24 mouse cellular contexts compared by ENCODE assay signal in the genomic region with DNA sequence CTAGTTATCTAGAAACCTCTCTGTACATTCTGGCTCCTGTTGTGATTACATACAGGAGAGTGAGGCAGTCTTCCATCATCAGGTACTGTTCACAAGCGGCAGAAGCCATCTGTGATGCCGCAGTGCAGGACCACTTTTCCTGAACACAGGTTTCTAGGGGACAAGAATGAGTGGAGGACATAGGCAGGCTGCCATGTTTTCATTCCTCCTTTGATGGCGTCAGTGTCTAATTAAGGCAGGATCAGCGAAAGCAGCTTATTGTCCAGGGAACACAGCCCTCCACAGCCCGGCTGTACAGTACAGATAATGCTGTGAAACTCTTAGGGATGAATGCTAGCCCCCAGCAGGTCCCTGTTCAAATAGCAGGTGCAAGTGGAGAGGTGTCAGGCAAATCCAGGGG. TPM values are rescaled to one million over a fixed set of nuclear protein-coding genes. Genes with fewer than 3 reads are reported as not detected.
"Had no signal": no experiment of that assay in that cellular context is flagged by ENCODE, and none has a peak within 500 bp of the region (broad histone marks: within the 10 kb centered on the region; RNA-seq: fewer than 3 reads in every experiment).

No protein-coding gene starts in this region.

- ATAC-seq: liver, embryonic 12.5 days; midbrain, embryonic 15.5 days had no signal

- H3K4me1 ChIP-seq: liver, embryonic 12.5 days; midbrain, embryonic 10.5 days; midbrain, embryonic 15.5 days; neural tube, embryonic 13.5 days; stomach, embryonic 15.5 days had no signal

- H3K27me3 ChIP-seq: liver, embryonic 12.5 days; midbrain, embryonic 15.5 days; neural tube, embryonic 13.5 days; stomach, embryonic 15.5 days had no signal

- H3K9ac ChIP-seq: liver, embryonic 12.5 days; liver, embryonic 14.5 days; lung, embryonic 14.5 days; midbrain, embryonic 15.5 days; neural tube, embryonic 13.5 days; stomach, embryonic 15.5 days had no signal

- DNase-seq: lung, adult 18-20 months; lung, embryonic 14.5 days; lung, postnatal 10 days; lung, postnatal 4 days; right cerebral cortex, postnatal 14 days; thymus, adult 2 months; thymus, postnatal 25 days; thymus, postnatal 4 days had no signal

- H3K27ac ChIP-seq: liver, embryonic 12.5 days; liver, embryonic 14.5 days; midbrain, embryonic 10.5 days; midbrain, embryonic 15.5 days; neural tube, embryonic 13.5 days; stomach, embryonic 15.5 days; stomach, postnatal 0 days had no signal

- H3K4me2 ChIP-seq: liver, embryonic 12.5 days; lung, embryonic 14.5 days; midbrain, embryonic 15.5 days; neural tube, embryonic 13.5 days; stomach, embryonic 15.5 days had no signal

- H3K9me3 ChIP-seq: liver, embryonic 12.5 days; midbrain, embryonic 10.5 days; midbrain, embryonic 15.5 days; neural tube, embryonic 13.5 days; stomach, embryonic 15.5 days had no signal

- H3K36me3 ChIP-seq: liver, embryonic 12.5 days; midbrain, embryonic 10.5 days; midbrain, embryonic 15.5 days; neural tube, embryonic 13.5 days; stomach, embryonic 15.5 days had no signal

- H3K4me3 ChIP-seq: liver, embryonic 12.5 days; midbrain, embryonic 10.5 days; midbrain, embryonic 15.5 days; myocyte; neural tube, embryonic 13.5 days; stomach, embryonic 15.5 days had no signal

RNA-seq across cellular contexts. Expression of a gene that starts 1.1 kb away (rescaled TPM):
- total RNA-seq: megakaryocyte-erythroid progenitor cell, adult 5-6 weeks; neutrophil, adult 5-6 weeks had no signal
- polyA plus RNA-seq: liver, embryonic 12.5 days; liver, embryonic 16.5 days; lung, embryonic 14.5 days; lung, embryonic 16.5 days; midbrain, embryonic 10.5 days; neural tube, embryonic 11.5 days; neural tube, embryonic 13.5 days; spleen, adult 2 months; stomach, embryonic 15.5 days; stomach, postnatal 0 days had no signal

RNA-seq across cellular contexts. Expression of a gene that starts 9.4 kb away (rescaled TPM):
- total RNA-seq: megakaryocyte, adult 5-6 weeks; neutrophil, adult 5-6 weeks had no signal
- polyA plus RNA-seq: liver, embryonic 12.5 days; liver, embryonic 14.5 days; lung, embryonic 14.5 days; lung, embryonic 16.5 days; midbrain, embryonic 10.5 days; midbrain, embryonic 15.5 days; myocyte; neural tube, embryonic 11.5 days; neural tube, embryonic 13.5 days; urinary bladder, adult 2 months had no signal

RNA-seq across cellular contexts. Expression of a gene that starts 29.0 kb away (rescaled TPM):
- total RNA-seq: megakaryocyte, adult 5-6 weeks; megakaryocyte-erythroid progenitor cell, adult 5-6 weeks; neutrophil, adult 5-6 weeks had no signal
- polyA plus RNA-seq: liver, embryonic 12.5 days; myocyte had no signal
